Mouse (Mus musculus) ES-E14 (cell line): ENCODE measurements around the gene Fbxl17.

Experiments used
- CHD2 ChIP-seq: IDR thresholded peaks from 2 replicates; pipeline ENCODE4 v1.6.1; 2014; ENCODE audit warnings: mild to moderate bottlenecking, low read depth, low read length, inconsistent platforms
- HCFC1 ChIP-seq: IDR thresholded peaks from 2 replicates; pipeline ENCODE4 v1.6.1; 2012; ENCODE audit warnings: low read length, inconsistent platforms, borderline replicate concordance; ENCODE audit not compliant: insufficient read depth
- MAFK ChIP-seq: IDR thresholded peaks from 2 replicates; pipeline ENCODE4 v1.6.1; 2014; ENCODE audit warnings: mild to moderate bottlenecking, low read depth, low read length, inconsistent platforms; ENCODE audit not compliant: insufficient read depth
- ZC3H11A ChIP-seq: IDR thresholded peaks from 2 replicates; pipeline ENCODE4 v1.6.1; 2012; ENCODE audit warnings: low read depth, mild to moderate bottlenecking, inconsistent platforms, low read length, borderline replicate concordance
- ZNF384 ChIP-seq: IDR thresholded peaks from 2 replicates; pipeline ENCODE4 v1.6.1; 2012; ENCODE audit warnings: low read depth, low read length, inconsistent platforms

DNA sequence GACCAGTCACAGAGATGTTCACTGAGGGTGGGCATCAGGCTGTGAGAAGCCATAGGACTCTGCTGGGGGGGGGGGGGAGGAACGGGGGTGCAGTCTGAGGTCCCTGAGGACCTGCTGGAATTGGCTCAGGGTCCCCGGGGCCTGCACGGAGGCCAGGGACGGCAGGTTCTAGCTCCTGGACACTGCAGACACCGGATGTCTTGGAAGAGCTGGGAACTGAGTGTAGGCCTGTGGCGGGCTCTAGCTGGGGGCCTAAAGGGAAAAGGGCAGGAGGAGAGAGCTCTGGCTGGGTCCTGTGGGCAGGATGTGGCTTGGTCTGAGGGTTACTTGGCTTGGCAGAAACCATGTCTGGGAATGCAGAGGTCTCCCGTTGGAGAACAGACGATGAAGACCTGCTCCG is 254.3 kb downstream of the Fbxl17 start:
- TF ChIP-seq ZC3H11A = no peak
- TF ChIP-seq HCFC1 = no peak
- TF ChIP-seq MAFK = no peak
- TF ChIP-seq ZNF384 = no peak
- no peak for TF ChIP-seq CHD2
